Mouse (Mus musculus): ENCODE data around the gene Fkbp1a. TPM values are rescaled to one million over a fixed set of nuclear protein-coding genes. Genes with fewer than 3 reads are reported as not detected.

The Fkbp1a gene
- total RNA-seq, 2 experiments from 2014 or later: 2.8 to 11.3 TPM

- ATAC-seq (replicated peaks; ENCODE audit: low FRiP score, poor library complexity, severe bottlenecking): no peak
Observed at GRCm38 (mm10) chr2:151543063-151543895, 996 bp downstream of the Fkbp1a start.

- no peak for ATAC-seq (replicated peaks; ENCODE audit: low FRiP score, poor library complexity, severe bottlenecking)
Observed at GRCm38 (mm10) chr2:151544673-151545072, 2.4 kb downstream of the Fkbp1a start.

- no peak for ATAC-seq (replicated peaks; ENCODE audit: low FRiP score, poor library complexity, severe bottlenecking)
Observed at GRCm38 (mm10) chr2:151546571-151546970, 4.3 kb downstream of the Fkbp1a start.

GRCm38 (mm10) chr2:151549615-151550121 lies 7.4 kb downstream of the Fkbp1a start:
- no peak for ATAC-seq (replicated peaks; ENCODE audit: low FRiP score, poor library complexity, severe bottlenecking)

GRCm38 (mm10) chr2:151562930-151563921 lies 20.9 kb downstream of the Fkbp1a start:
- ATAC-seq (replicated peaks; ENCODE audit: low FRiP score, poor library complexity, severe bottlenecking): no peak

- no peak for ATAC-seq (replicated peaks; ENCODE audit: low FRiP score, poor library complexity, severe bottlenecking)
Observed at GRCm38 (mm10) chr2:151564006-151564405, 21.7 kb downstream of the Fkbp1a start.

GRCm38 (mm10) chr2:151564986-151565385 lies 22.7 kb downstream of the Fkbp1a start:
- ATAC-seq (replicated peaks; ENCODE audit: low FRiP score, poor library complexity, severe bottlenecking): no peak

GRCm38 (mm10) chr2:151566856-151567255 lies 24.6 kb downstream of the Fkbp1a start:
- ATAC-seq (replicated peaks; ENCODE audit: low FRiP score, poor library complexity, severe bottlenecking): no peak

GRCm38 (mm10) chr2:151569452-151569851 lies 27.2 kb downstream of the Fkbp1a start:
- ATAC-seq (replicated peaks; ENCODE audit: low FRiP score, poor library complexity, severe bottlenecking): no peak

- ATAC-seq (replicated peaks; ENCODE audit: low FRiP score, poor library complexity, severe bottlenecking): no peak
Observed at GRCm38 (mm10) chr2:151571873-151572700, 29.8 kb downstream of the Fkbp1a start, which contains the start of gene Sdcbp2. Gene Sdcbp2 (plus strand): TSS chr2:151572622.

- no peak for ATAC-seq (replicated peaks; ENCODE audit: low FRiP score, poor library complexity, severe bottlenecking)
Observed at GRCm38 (mm10) chr2:151573667-151574066, 31.4 kb downstream of the Fkbp1a start.

GRCm38 (mm10) chr2:151574607-151575006 lies 32.3 kb downstream of the Fkbp1a start:
- no peak for ATAC-seq (replicated peaks; ENCODE audit: low FRiP score, poor library complexity, severe bottlenecking)

- no peak for ATAC-seq (replicated peaks; ENCODE audit: low FRiP score, poor library complexity, severe bottlenecking)
Observed at GRCm38 (mm10) chr2:151575119-151575698, 32.9 kb downstream of the Fkbp1a start.

GRCm38 (mm10) chr2:151575699-151576389 lies 33.6 kb downstream of the Fkbp1a start:
- ATAC-seq (replicated peaks; ENCODE audit: low FRiP score, poor library complexity, severe bottlenecking): no peak

GRCm38 (mm10) chr2:151579183-151579582 lies 36.9 kb downstream of the Fkbp1a start:
- no peak for ATAC-seq (replicated peaks; ENCODE audit: low FRiP score, poor library complexity, severe bottlenecking)

- ATAC-seq (replicated peaks; ENCODE audit: low FRiP score, poor library complexity, severe bottlenecking): no peak
Observed at GRCm38 (mm10) chr2:151580945-151581344, 38.7 kb downstream of the Fkbp1a start.

- no peak for ATAC-seq (replicated peaks; ENCODE audit: low FRiP score, poor library complexity, severe bottlenecking)
Observed at GRCm38 (mm10) chr2:151585934-151586333, 43.7 kb downstream of the Fkbp1a start.

GRCm38 (mm10) chr2:151586807-151587206 lies 44.5 kb downstream of the Fkbp1a start:
- ATAC-seq (replicated peaks; ENCODE audit: low FRiP score, poor library complexity, severe bottlenecking): no peak

Measured in erythroblast, adult 5-6 weeks (primary cell).